Mouse (Mus musculus) kidney, embryonic 14.5 days (tissue): Measurements from ENCODE around the gene Aak1. TPM values are rescaled to one million over a fixed set of nuclear protein-coding genes. Genes with fewer than 3 reads are reported as not detected.
A peak's percentile ranks its signal among the peaks of the same experiment; 100 is the strongest.

Experiments used
- ATAC-seq: fragments of 200-750 bp; cut with Nextera tagmentation; 2 replicates; pipeline ENCODE4 v1.8.0; 2017; ENCODE audit warnings: moderate number of reproducible peaks, mild to moderate bottlenecking, moderate TSS enrichment, moderate library complexity; ENCODE audit not compliant: low FRiP score, low TSS enrichment
- H3K27ac ChIP-seq: fragments of 300-500 bp; sonication (generic); 2 replicates; pipeline ENCODE4 v1.5.1; 2014; ENCODE audit warnings: low read depth, mild to moderate bottlenecking, low read length, moderate library complexity, mixed read lengths
- H3K27me3 ChIP-seq: fragments of 300-500 bp; sonication (generic); 2 replicates; pipeline ENCODE4 v1.6.1; 2014; ENCODE audit warnings: mild to moderate bottlenecking, low read length; ENCODE audit not compliant: control insufficient read depth, insufficient read depth
- H3K36me3 ChIP-seq: fragments of 300-500 bp; sonication (generic); 2 replicates; pipeline ENCODE4 v1.6.1; 2014; ENCODE audit warnings: low read length, mixed read lengths; ENCODE audit not compliant: control insufficient read depth, insufficient read depth
- H3K4me1 ChIP-seq: fragments of 300-500 bp; sonication (generic); 2 replicates; pipeline ENCODE4 v1.6.1; 2014; ENCODE audit warnings: low read length, mixed read lengths; ENCODE audit not compliant: control insufficient read depth, insufficient read depth
- H3K4me2 ChIP-seq: fragments of 300-500 bp; sonication (generic); replicated peaks from 2 replicates; pipeline ENCODE4 v1.6.1; 2014; ENCODE audit warnings: low read depth, mild to moderate bottlenecking, low read length
- H3K4me3 ChIP-seq: fragments of 300-500 bp; sonication (generic); 2 replicates; pipeline ENCODE4 v1.5.1; 2014; ENCODE audit warnings: mild to moderate bottlenecking, low read length
- H3K9ac ChIP-seq: fragments of 300-500 bp; sonication (generic); 2 replicates; pipeline ENCODE4 v1.6.1; 2014; ENCODE audit warnings: low read depth, mild to moderate bottlenecking, low read length, moderate library complexity
- H3K9me3 ChIP-seq: fragments of 300-500 bp; sonication (generic); 2 replicates; pipeline ENCODE4 v1.6.1; 2016; ENCODE audit warnings: low read length; ENCODE audit not compliant: control insufficient read depth
- WGBS: fragments of 180-500 bp; shearing (Covaris S2); extraction: QIAGEN DNeasy Blood & Tissue Kit; methylation state at CpG from one replicate; pipeline ENCODE4 v1.1.7; 2014; 5-methylcytosine and 5-hydroxymethylcytosine counted together
- polyA plus RNA-seq: library from polyadenylated mRNA; unstranded; fragments of >200 nt; fragmentation: Nextera tagmentation; extraction: Ambion mirVana; gene quantifications from 2 replicates; pipeline ENCODE4 v1.2.1, GENCODE M21; 2014

Gene Aak1
- polyA plus RNA-seq, 1 experiment from 2014 or later = 18.2 TPM

- no peaks in the 10 kb centered on the region for H3K36me3 ChIP-seq
- H3K9me3 ChIP-seq = no peaks in the 10 kb centered on the region
- no peaks in the 10 kb centered on the region for H3K27me3 ChIP-seq
- H3K4me3 ChIP-seq = no peak overlapping the region
- no peak overlapping the region for H3K27ac ChIP-seq
- H3K4me2 ChIP-seq = no peak overlapping the region
- no peak for ATAC-seq
- WGBS = 63% methylated on average over 4 of the region's 4 CpGs
- no peak overlapping the region for H3K9ac ChIP-seq
- no peaks in the 10 kb centered on the region for H3K4me1 ChIP-seq
These were observed 67.9 kb downstream of the Aak1 start for GRCm38 (mm10) chr6:86917231-86917630.

- no peak overlapping the region for H3K4me2 ChIP-seq
- no peaks in the 10 kb centered on the region for H3K36me3 ChIP-seq
- no peaks in the 10 kb centered on the region for H3K4me1 ChIP-seq
- no peaks in the 10 kb centered on the region for H3K9me3 ChIP-seq
- no peak overlapping the region for H3K27ac ChIP-seq
- no peak for ATAC-seq
- no peak overlapping the region for H3K4me3 ChIP-seq
- no peak overlapping the region for H3K9ac ChIP-seq
- 75% methylated on average over 7 of the region's 7 CpGs for WGBS
- no peaks in the 10 kb centered on the region for H3K27me3 ChIP-seq
These were observed 68.9 kb downstream of the Aak1 start for GRCm38 (mm10) chr6:86918058-86918835.

- WGBS = 27% methylated on average over 4 of the region's 4 CpGs
- Histone ChIP-seq H3K9me3 (no peaks in the 10 kb centered on the region), H3K4me1 (no peaks in the 10 kb centered on the region), H3K9ac (no peak overlapping the region), H3K27me3 (no peaks in the 10 kb centered on the region), H3K4me3 (no peak overlapping the region), H3K27ac (no peak overlapping the region), H3K36me3 (peaks cover 4% of the 10 kb centered on the region; the same call in 1 of the 2 replicates), H3K4me2 (no peak overlapping the region)
- ATAC-seq = peak; percentile 72
These were observed 72.6 kb downstream of the Aak1 start for GRCm38 (mm10) chr6:86921880-86922279.

GRCm38 (mm10) chr6:86924746-86925145 is 75.4 kb downstream of the Aak1 start:
- Histone ChIP-seq H3K9me3 (no peaks in the 10 kb centered on the region), H3K36me3 (peaks cover 7% of the 10 kb centered on the region; the same call in 1 of the 2 replicates), H3K4me1 (no peaks in the 10 kb centered on the region), H3K4me3 (no peak overlapping the region), H3K27ac (no peak overlapping the region), H3K9ac (no peak overlapping the region), H3K27me3 (no peaks in the 10 kb centered on the region), H3K4me2 (no peak overlapping the region)
- 86% methylated on average over 4 of the region's 4 CpGs for WGBS
- ATAC-seq = no peak

- no peak for ATAC-seq
- Histone ChIP-seq H3K27me3 (no peaks in the 10 kb centered on the region), H3K4me2 (no peak overlapping the region), H3K4me3 (no peak overlapping the region), H3K27ac (no peak overlapping the region), H3K4me1 (0 out of 2 replicates have a peak, but pooled peaks cover 2% of the 10 kb centered on the region), H3K9me3 (peaks cover 8% of the 10 kb centered on the region), H3K36me3 (peaks cover 31% of the 10 kb centered on the region), H3K9ac (no peak overlapping the region)
- 79% methylated on average over 5 of the region's 5 CpGs for whole genome bisulfite sequencing
These were observed 85.2 kb downstream of the Aak1 start for GRCm38 (mm10) chr6:86934541-86934940.

GRCm38 (mm10) chr6:86939797-86940196 is 90.5 kb downstream of the Aak1 start:
- Histone ChIP-seq H3K9ac (no peak overlapping the region), H3K4me1 (no peaks in the 10 kb centered on the region), H3K4me2 (no peak overlapping the region), H3K27ac (no peak overlapping the region), H3K36me3 (peaks cover 46% of the 10 kb centered on the region), H3K9me3 (peaks cover 8% of the 10 kb centered on the region), H3K27me3 (no peaks in the 10 kb centered on the region), H3K4me3 (no peak overlapping the region)
- ATAC-seq = no peak
- WGBS = 91% methylated on average over 7 of the region's 7 CpGs

GRCm38 (mm10) chr6:86940966-86941365 is 91.6 kb downstream of the Aak1 start:
- no peak overlapping the region for H3K4me2 ChIP-seq
- no peak overlapping the region for H3K27ac ChIP-seq
- peaks cover 45% of the 10 kb centered on the region for H3K36me3 ChIP-seq
- WGBS = 97% methylated on average over 9 of the region's 9 CpGs
- H3K9ac ChIP-seq = no peak overlapping the region
- H3K9me3 ChIP-seq = peaks cover 5% of the 10 kb centered on the region
- H3K4me3 ChIP-seq = no peak overlapping the region
- no peak for ATAC-seq
- no peaks in the 10 kb centered on the region for H3K27me3 ChIP-seq
- no peaks in the 10 kb centered on the region for H3K4me1 ChIP-seq

GRCm38 (mm10) chr6:86947100-86947499 is 97.8 kb downstream of the Aak1 start:
- Histone ChIP-seq H3K27ac (no peak overlapping the region), H3K9ac (no peak overlapping the region), H3K27me3 (no peaks in the 10 kb centered on the region), H3K36me3 (peaks cover 34% of the 10 kb centered on the region), H3K4me1 (no peaks in the 10 kb centered on the region), H3K4me2 (no peak overlapping the region), H3K9me3 (no peaks in the 10 kb centered on the region), H3K4me3 (no peak overlapping the region)
- WGBS = 78% methylated on average over 8 of the region's 8 CpGs
- no peak for ATAC-seq

GRCm38 (mm10) chr6:86948746-86949145 is 99.4 kb downstream of the Aak1 start:
- no peak overlapping the region for H3K4me2 ChIP-seq
- no peak overlapping the region for H3K9ac ChIP-seq
- no peaks in the 10 kb centered on the region for H3K4me1 ChIP-seq
- 82% methylated on average over 2 of the region's 2 CpGs for WGBS
- H3K27ac ChIP-seq = no peak overlapping the region
- no peak overlapping the region for H3K4me3 ChIP-seq
- peaks cover 36% of the 10 kb centered on the region for H3K36me3 ChIP-seq
- no peaks in the 10 kb centered on the region for H3K9me3 ChIP-seq
- H3K27me3 ChIP-seq = no peaks in the 10 kb centered on the region
- ATAC-seq = no peak
